Mouse (Mus musculus) limb, embryonic 10.5 days (tissue): Measurements from ENCODE around the gene Gm43738. TPM values are rescaled to one million over a fixed set of nuclear protein-coding genes. Genes with fewer than 3 reads are reported as not detected.

Experiments
- DNase-seq: peaks from one replicate; pipeline ENCODE4 v3.0.0-alpha.2; 2017; ENCODE audit warnings: low spot score
- H3K27ac ChIP-seq: fragments of 300-500 bp; sonication (generic); 2 replicates; pipeline ENCODE4 v1.5.1; 2016; ENCODE audit warnings: mild to moderate bottlenecking
- H3K27me3 ChIP-seq: fragments of 300-500 bp; sonication (generic); 2 replicates; pipeline ENCODE4 v1.6.1; 2016; ENCODE audit warnings: low read depth, mild to moderate bottlenecking; ENCODE audit not compliant: poor library complexity, severe bottlenecking
- H3K36me3 ChIP-seq: fragments of 300-500 bp; sonication (generic); 2 replicates; pipeline ENCODE4 v1.6.1; 2016; ENCODE audit warnings: mild to moderate bottlenecking, moderate library complexity
- H3K4me1 ChIP-seq: fragments of 300-500 bp; sonication (generic); 2 replicates; pipeline ENCODE4 v1.6.1; 2016
- H3K4me3 ChIP-seq: fragments of 300-500 bp; sonication (generic); 2 replicates; pipeline ENCODE4 v1.5.1; 2016; ENCODE audit warnings: mild to moderate bottlenecking, moderate library complexity
- H3K9me3 ChIP-seq: fragments of 300-500 bp; sonication (generic); replicated peaks from 2 replicates; pipeline ENCODE4 v1.6.1; 2016; ENCODE audit warnings: mild to moderate bottlenecking
- WGBS: fragments of 180-500 bp; shearing (Covaris S2); methylation state at CpG from one replicate; pipeline ENCODE4 v1.1.7; 2016; 5-methylcytosine and 5-hydroxymethylcytosine counted together
- polyA plus RNA-seq: library from polyadenylated mRNA; unstranded; fragments of >200 nt; fragmentation: Nextera tagmentation; extraction: Ambion mirVana; gene quantifications from 2 replicates; pipeline ENCODE4 v1.2.1, GENCODE M21; 2016

Gm43738 gene
- polyA plus RNA-seq, 1 experiment from 2014 or later = 0.09 TPM

- Histone ChIP-seq H3K27me3 (no peaks in the 10 kb centered on the region), H3K9me3 (no peaks in the 10 kb centered on the region), H3K4me1 (no peaks in the 10 kb centered on the region), H3K36me3 (peaks cover 97% of the 10 kb centered on the region), H3K4me3 (no peak overlapping the region), H3K27ac (no peak overlapping the region)
- DNase-seq = no peak
- WGBS = 92% methylated on average over 9 of the region's 9 CpGs
Observed at GRCm38 (mm10) chr3:89077383-89077782, 23.5 kb downstream of the Gm43738 start.

- Histone ChIP-seq H3K36me3 (peaks cover 99% of the 10 kb centered on the region), H3K27me3 (no peaks in the 10 kb centered on the region), H3K4me3 (no peak overlapping the region), H3K27ac (no peak overlapping the region), H3K9me3 (no peaks in the 10 kb centered on the region), H3K4me1 (no peaks in the 10 kb centered on the region)
- DNase-seq = no peak
Observed at GRCm38 (mm10) chr3:89067265-89067664, 33.6 kb downstream of the Gm43738 start.

- 88% methylated on average over 3 of the region's 3 CpGs for WGBS
- Histone ChIP-seq H3K4me1 (no peaks in the 10 kb centered on the region), H3K27ac (no peak overlapping the region), H3K9me3 (no peaks in the 10 kb centered on the region), H3K36me3 (peaks cover 99% of the 10 kb centered on the region), H3K27me3 (no peaks in the 10 kb centered on the region), H3K4me3 (no peak overlapping the region)
- DNase-seq = no peak
Observed at GRCm38 (mm10) chr3:89061696-89062095, 39.2 kb downstream of the Gm43738 start.

- H3K27me3 ChIP-seq = no peaks in the 10 kb centered on the region
- H3K4me3 ChIP-seq = no peak overlapping the region
- peaks cover 100% of the 10 kb centered on the region for H3K36me3 ChIP-seq
- no peak for DNase-seq
- no peak overlapping the region for H3K27ac ChIP-seq
- no peaks in the 10 kb centered on the region for H3K4me1 ChIP-seq
- whole genome bisulfite sequencing = 83% methylated on average over 3 of the region's 3 CpGs
- H3K9me3 ChIP-seq = no peaks in the 10 kb centered on the region
Observed at GRCm38 (mm10) chr3:89058783-89059182, 42.1 kb downstream of the Gm43738 start.

GRCm38 (mm10) chr3:89058361-89058760 is 42.5 kb downstream of the Gm43738 start:
- no peaks in the 10 kb centered on the region for H3K9me3 ChIP-seq
- no peaks in the 10 kb centered on the region for H3K27me3 ChIP-seq
- no peak for DNase-seq
- WGBS = 95% methylated on average over 9 of the region's 9 CpGs
- no peaks in the 10 kb centered on the region for H3K4me1 ChIP-seq
- no peak overlapping the region for H3K27ac ChIP-seq
- no peak overlapping the region for H3K4me3 ChIP-seq
- peaks cover 100% of the 10 kb centered on the region for H3K36me3 ChIP-seq

GRCm38 (mm10) chr3:89043359-89043758 is 57.5 kb downstream of the Gm43738 start:
- no peaks in the 10 kb centered on the region for H3K27me3 ChIP-seq
- H3K36me3 ChIP-seq = peaks cover 92% of the 10 kb centered on the region
- 95% methylated on average over 4 of the region's 4 CpGs for WGBS
- DNase-seq = no peak
- no peaks in the 10 kb centered on the region for H3K9me3 ChIP-seq
- H3K27ac ChIP-seq = no peak overlapping the region
- H3K4me3 ChIP-seq = no peak overlapping the region
- H3K4me1 ChIP-seq = no peaks in the 10 kb centered on the region

Other genes with a start within 250 kb of the Gm43738 start
- gene Msto1, start 187.1 kb downstream of the Gm43738 start, polyA plus RNA-seq = 57.4 and 67.0 TPM in 2 replicates
- 13.4 and 17.3 TPM in 2 replicates for gene Ash1l, start 150.5 kb downstream of the Gm43738 start, polyA plus RNA-seq
- gene Dap3, start 149.9 kb downstream of the Gm43738 start, polyA plus RNA-seq = 160 and 173 TPM in 2 replicates
- 9.4 and 13.3 TPM in 2 replicates for gene Rusc1, start 7.8 kb downstream of the Gm43738 start, polyA plus RNA-seq
- 361 and 405 TPM in 2 replicates for gene Fdps, start 860 bp upstream of the Gm43738 start, polyA plus RNA-seq
- gene Pklr, start 35.0 kb upstream of the Gm43738 start, polyA plus RNA-seq = 3.6 and 4.4 TPM in 2 replicates
- 1.3 and 1.6 TPM in 2 replicates for gene Hcn3, start 59.1 kb upstream of the Gm43738 start, polyA plus RNA-seq
- gene Clk2, start 63.7 kb upstream of the Gm43738 start, polyA plus RNA-seq = 40.1 and 44.8 TPM in 2 replicates
- 115 and 119 TPM in 2 replicates for gene Scamp3, start 76.4 kb upstream of the Gm43738 start, polyA plus RNA-seq
- 32.2 and 35.0 TPM in 2 replicates for gene Fam189b, start 82.0 kb upstream of the Gm43738 start, polyA plus RNA-seq
- gene Gba, start 101.8 kb upstream of the Gm43738 start, polyA plus RNA-seq = 34.8 and 34.9 TPM in 2 replicates
- gene Thbs3, start 114.1 kb upstream of the Gm43738 start, polyA plus RNA-seq = 12.2 and 26.8 TPM in 2 replicates
- gene Mtx1, start 126.0 kb upstream of the Gm43738 start, polyA plus RNA-seq = 250 and 265 TPM in 2 replicates
- 0.24 and 0.74 TPM in 2 replicates for gene Muc1, start 128.0 kb upstream of the Gm43738 start, polyA plus RNA-seq
- 272 and 282 TPM in 2 replicates for gene Krtcap2, start 144.9 kb upstream of the Gm43738 start, polyA plus RNA-seq
- 3.4 and 6.1 TPM in 2 replicates for gene Trim46, start 145.2 kb upstream of the Gm43738 start, polyA plus RNA-seq
- gene Dpm3, start 158.3 kb upstream of the Gm43738 start, polyA plus RNA-seq = 82.5 and 84.0 TPM in 2 replicates
- gene Slc50a1, start 169.5 kb upstream of the Gm43738 start, polyA plus RNA-seq = 33.2 and 41.3 TPM in 2 replicates
- gene Efna1, start 180.0 kb upstream of the Gm43738 start, polyA plus RNA-seq = 29.8 and 36.8 TPM in 2 replicates
- 13.2 and 18.4 TPM in 2 replicates for gene Efna3, start 221.9 kb upstream of the Gm43738 start, polyA plus RNA-seq
- 47.4 and 53.4 TPM in 2 replicates for gene Efna4, start 236.9 kb upstream of the Gm43738 start, polyA plus RNA-seq
- 29.4 TPM in 2 replicates for gene Adam15, start 248.9 kb upstream of the Gm43738 start, polyA plus RNA-seq